Mouse (Mus musculus) midbrain, embryonic 11.5 days (tissue): ENCODE data around the gene Slc7a10. TPM values are rescaled to one million over a fixed set of nuclear protein-coding genes. Genes with fewer than 3 reads are reported as not detected.

Source experiments
- ATAC-seq: fragments of 200-750 bp; cut with Nextera tagmentation; 2 replicates; pipeline ENCODE4 v1.8.0; 2017; ENCODE audit warnings: moderate TSS enrichment, moderate library complexity; ENCODE audit not compliant: low FRiP score
- DNase-seq: peaks from one replicate; pipeline ENCODE4 v3.0.0; 2015; ENCODE audit warnings: low spot score; ENCODE audit errors: missing footprints
- H3K27ac ChIP-seq: fragments of 300-500 bp; sonication (generic); 2 replicates; pipeline ENCODE4 v1.5.1; 2014; ENCODE audit warnings: low read depth, low read length
- H3K27me3 ChIP-seq: fragments of 300-500 bp; sonication (generic); 2 replicates; pipeline ENCODE4 v1.6.1; 2014; ENCODE audit warnings: mild to moderate bottlenecking, low read length, moderate library complexity, mixed read lengths; ENCODE audit not compliant: control insufficient read depth, insufficient read depth
- H3K36me3 ChIP-seq: fragments of 300-500 bp; sonication (generic); 2 replicates; pipeline ENCODE4 v1.6.1; 2014; ENCODE audit warnings: mild to moderate bottlenecking, low read length, moderate library complexity, mixed read lengths; ENCODE audit not compliant: control insufficient read depth, insufficient read depth
- H3K4me1 ChIP-seq: fragments of 300-500 bp; sonication (generic); 2 replicates; pipeline ENCODE4 v1.6.1; 2014; ENCODE audit warnings: low read length; ENCODE audit not compliant: control insufficient read depth, insufficient read depth
- H3K4me2 ChIP-seq: fragments of 300-500 bp; sonication (generic); 2 replicates; pipeline ENCODE4 v1.6.1; 2014; ENCODE audit warnings: mild to moderate bottlenecking, moderate library complexity
- H3K4me3 ChIP-seq: fragments of 300-500 bp; sonication (generic); 2 replicates; pipeline ENCODE4 v1.5.1; 2014; ENCODE audit warnings: low read depth, low read length
- H3K9ac ChIP-seq: fragments of 300-500 bp; sonication (generic); 2 replicates; pipeline ENCODE4 v1.6.1; 2014; ENCODE audit warnings: low read length
- H3K9me3 ChIP-seq: fragments of 300-500 bp; sonication (generic); 2 replicates; pipeline ENCODE4 v1.6.1; 2016; ENCODE audit warnings: low read length; ENCODE audit not compliant: control insufficient read depth
- WGBS: fragments of 180-500 bp; shearing (Covaris S2); extraction: QIAGEN DNeasy Blood & Tissue Kit; methylation state at CpG from one replicate; pipeline ENCODE4 v1.1.7; 2014; 5-methylcytosine and 5-hydroxymethylcytosine counted together
- polyA plus RNA-seq: library from polyadenylated mRNA; unstranded; fragments of >200 nt; fragmentation: Nextera tagmentation; extraction: Ambion mirVana; gene quantifications from 2 replicates; pipeline ENCODE4 v1.2.1, GENCODE M21; 2014

Gene Slc7a10
- polyA plus RNA-seq, 1 experiment from 2014 or later = 0.31 TPM

GRCm38 (mm10) chr7:35167925-35168324 is 18.3 kb upstream of the Slc7a10 start:
- no peak overlapping the region for H3K9ac ChIP-seq
- H3K36me3 ChIP-seq = no peaks in the 10 kb centered on the region
- no peak for ATAC-seq
- H3K27me3 ChIP-seq = peaks cover 2% of the 10 kb centered on the region; the same call in 1 of the 2 replicates
- H3K4me3 ChIP-seq = no peak overlapping the region
- DNase-seq = no peak
- H3K27ac ChIP-seq = no peak overlapping the region
- no peaks in the 10 kb centered on the region for H3K4me1 ChIP-seq
- WGBS = 59% methylated on average over 2 of the region's 2 CpGs
- H3K4me2 ChIP-seq = no peak overlapping the region
- H3K9me3 ChIP-seq = no peaks in the 10 kb centered on the region

- WGBS = 11% methylated on average over 6 of the region's 6 CpGs
- Histone ChIP-seq H3K27ac (no peak overlapping the region), H3K4me3 (no peak overlapping the region), H3K9me3 (no peaks in the 10 kb centered on the region), H3K9ac (no peak overlapping the region), H3K36me3 (no peaks in the 10 kb centered on the region), H3K4me1 (no peaks in the 10 kb centered on the region), H3K27me3 (peaks cover 2% of the 10 kb centered on the region; the same call in 1 of the 2 replicates), H3K4me2 (no peak overlapping the region)
- ATAC-seq (peak; percentile 40; the same call in 1 of the 2 replicates), DNase-seq (peak; percentile 98)
Measured at GRCm38 (mm10) chr7:35169341-35169740, 16.8 kb upstream of the Slc7a10 start.

GRCm38 (mm10) chr7:35171867-35172382 is 14.3 kb upstream of the Slc7a10 start:
- peaks cover 2% of the 10 kb centered on the region; the same call in 1 of the 2 replicates for H3K27me3 ChIP-seq
- H3K4me2 ChIP-seq = peak overlapping the region; percentile 33; the same call in 1 of the 2 replicates
- DNase-seq = peak; percentile 98
- H3K4me3 ChIP-seq = no peak overlapping the region
- H3K9ac ChIP-seq = no peak overlapping the region
- ATAC-seq = peak; percentile 78
- H3K36me3 ChIP-seq = no peaks in the 10 kb centered on the region
- no peaks in the 10 kb centered on the region for H3K4me1 ChIP-seq
- no peaks in the 10 kb centered on the region for H3K9me3 ChIP-seq
- 5% methylated on average over 16 of the region's 16 CpGs for WGBS
- no peak overlapping the region for H3K27ac ChIP-seq

- Histone ChIP-seq H3K4me3 (no peak overlapping the region), H3K36me3 (no peaks in the 10 kb centered on the region), H3K4me2 (peak overlapping the region; percentile 33; the same call in 1 of the 2 replicates), H3K27ac (no peak overlapping the region), H3K27me3 (peaks cover 2% of the 10 kb centered on the region; the same call in 1 of the 2 replicates), H3K9me3 (no peaks in the 10 kb centered on the region), H3K9ac (no peak overlapping the region), H3K4me1 (no peaks in the 10 kb centered on the region)
- WGBS = 74% methylated on average over 4 of the region's 4 CpGs
- ATAC-seq (no peak), DNase-seq (no peak)
Measured at GRCm38 (mm10) chr7:35172519-35172918, 13.7 kb upstream of the Slc7a10 start.

GRCm38 (mm10) chr7:35175533-35175932 is 10.7 kb upstream of the Slc7a10 start:
- Histone ChIP-seq H3K27me3 (no peaks in the 10 kb centered on the region), H3K36me3 (no peaks in the 10 kb centered on the region), H3K4me1 (no peaks in the 10 kb centered on the region), H3K4me3 (no peak overlapping the region), H3K9me3 (no peaks in the 10 kb centered on the region), H3K4me2 (no peak overlapping the region), H3K27ac (no peak overlapping the region), H3K9ac (no peak overlapping the region)
- WGBS = 83% methylated on average over 4 of the region's 4 CpGs
- ATAC-seq (no peak), DNase-seq (no peak)

GRCm38 (mm10) chr7:35176412-35177381 is 9.5 kb upstream of the Slc7a10 start:
- Histone ChIP-seq H3K9ac (no peak overlapping the region), H3K27ac (no peak overlapping the region), H3K4me2 (no peak overlapping the region), H3K36me3 (no peaks in the 10 kb centered on the region), H3K4me3 (no peak overlapping the region), H3K27me3 (no peaks in the 10 kb centered on the region), H3K9me3 (no peaks in the 10 kb centered on the region), H3K4me1 (no peaks in the 10 kb centered on the region)
- WGBS = 52% methylated on average over 18 of the region's 18 CpGs
- DNase-seq (peak; percentile 94), ATAC-seq (0 out of 2 replicates have a peak, but pooled peaks have one; percentile 24)

- peak; percentile 94 for DNase-seq
- Histone ChIP-seq H3K9ac (peak overlapping the region; percentile 32; the same call in 1 of the 2 replicates), H3K4me1 (peaks cover 6% of the 10 kb centered on the region), H3K27me3 (peaks cover 36% of the 10 kb centered on the region), H3K4me3 (peak overlapping the region; percentile 28), H3K36me3 (no peaks in the 10 kb centered on the region), H3K4me2 (peak overlapping the region; percentile 44), H3K27ac (no peak overlapping the region), H3K9me3 (no peaks in the 10 kb centered on the region)
- ATAC-seq = peak; percentile 72
- WGBS = 2% methylated on average over 52 of the region's 54 CpGs
Measured at GRCm38 (mm10) chr7:35184833-35185724, 1.1 kb upstream of the Slc7a10 start.

GRCm38 (mm10) chr7:35189699-35190098 is 3.5 kb downstream of the Slc7a10 start:
- peaks cover 32% of the 10 kb centered on the region for H3K27me3 ChIP-seq
- WGBS = 75% methylated on average over 5 of the region's 5 CpGs
- peaks cover 8% of the 10 kb centered on the region for H3K4me1 ChIP-seq
- no peak overlapping the region for H3K27ac ChIP-seq
- H3K9me3 ChIP-seq = no peaks in the 10 kb centered on the region
- H3K36me3 ChIP-seq = no peaks in the 10 kb centered on the region
- no peak overlapping the region for H3K4me2 ChIP-seq
- H3K4me3 ChIP-seq = no peak overlapping the region
- ATAC-seq (no peak), DNase-seq (no peak)
- no peak overlapping the region for H3K9ac ChIP-seq
